Mouse (Mus musculus): ENCODE data around the gene Pou6f2.

DNA sequence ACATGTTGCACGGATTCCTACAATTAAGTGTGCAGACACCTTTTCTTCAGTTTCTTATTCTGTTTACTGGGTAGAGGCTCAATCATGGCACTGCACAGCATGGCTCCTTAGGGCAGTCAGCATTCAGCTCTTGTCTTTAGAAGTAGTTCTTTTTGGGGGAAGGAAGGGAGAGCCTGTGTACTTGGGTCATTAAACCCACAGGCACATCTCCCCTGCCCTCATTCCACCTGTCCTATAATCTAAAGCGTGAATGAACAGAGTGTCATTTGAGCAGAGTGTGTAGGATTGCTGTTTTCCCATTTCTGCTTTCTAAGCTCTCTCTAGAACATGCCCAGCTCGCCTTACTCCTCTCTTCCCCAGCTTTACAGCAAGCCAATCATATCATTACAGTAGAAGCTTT, 42.4 kb upstream of the Pou6f2 start:
- TF ChIP-seq ZMIZ1 (IDR thresholded peaks at IDR 0.05; ENCODE audit: low read depth, low read length) (no peak), MAFK (IDR thresholded peaks at IDR 0.05; ENCODE audit: borderline replicate concordance, low read depth, low read length) (no peak), CTCF (IDR thresholded peaks at IDR 0.05 in 2 of 3, conservative IDR thresholded peaks at IDR 0.05 in 1 of 3; ENCODE audit: control insufficient read depth in 1 of 3, insufficient read depth in 1 of 3, low read depth in 2 of 3, low read length in 3 of 3, poor library complexity in 1 of 3, severe bottlenecking in 1 of 3) (no peak), EP300 (IDR thresholded peaks at IDR 0.05; ENCODE audit: low read depth in 1 of 2, low read length in 2 of 2) (no peak), POLR2A (IDR thresholded peaks at IDR 0.05; ENCODE audit: control insufficient read depth in 1 of 2, insufficient read depth in 1 of 2, low read depth in 1 of 2, low read length in 2 of 2, poor library complexity in 1 of 2) (no peak), USF2 (IDR thresholded peaks at IDR 0.05; ENCODE audit: borderline replicate concordance in 1 of 2, insufficient read depth in 1 of 2, low read depth in 1 of 2, low read length in 2 of 2) (no peak), MAX (IDR thresholded peaks at IDR 0.05; ENCODE audit: low read length) (no peak), POLR2AphosphoS5 (IDR thresholded peaks at IDR 0.05; ENCODE audit: borderline replicate concordance, low read depth, low read length) (no peak), JUND (IDR thresholded peaks at IDR 0.05; ENCODE audit: low read depth, low read length) (no peak), E2F4 (IDR thresholded peaks at IDR 0.05; ENCODE audit: borderline replicate concordance, low read depth, low read length) (no peak), POLR2AphosphoS2 (IDR thresholded peaks at IDR 0.05; ENCODE audit: low read length) (no peak), SMC3 (IDR thresholded peaks at IDR 0.05; ENCODE audit: low read depth, low read length) (no peak)

Measured in MEL (cell line).